Mouse (Mus musculus): ENCODE results near the gene Rcn3. TPM values are rescaled to one million over a fixed set of nuclear protein-coding genes. Genes with fewer than 3 reads are reported as not detected.

The Rcn3 gene
- total RNA-seq, 2 experiments from 2014 or later: 2.5 to 7.5 TPM

Other genes with a start within 250 kb of the Rcn3 start
Only the 30 nearest of the 35 such genes appear.
- 6.9 and 8.1 TPM in 2 replicates for gene Ptov1, start 222.4 kb downstream of the Rcn3 start, total RNA-seq (2015; ENCODE audit: low replicate concordance)
- gene Ptov1, start 222.4 kb downstream of the Rcn3 start, total RNA-seq (2017; ENCODE audit: low replicate concordance): 8.8 and 12.1 TPM in 2 replicates
- 6.5 and 8.4 TPM in 2 replicates for gene Med25, start 199.5 kb downstream of the Rcn3 start, total RNA-seq (2015; ENCODE audit: low replicate concordance)
- 3.2 and 5.3 TPM in 2 replicates for gene Med25, start 199.5 kb downstream of the Rcn3 start, total RNA-seq (2017; ENCODE audit: low replicate concordance)
- gene Fuz, start 196.1 kb downstream of the Rcn3 start, total RNA-seq (2015; ENCODE audit: low replicate concordance): 1.3 TPM in 1 of 2 replicates, not detected in the other
- gene Fuz, start 196.1 kb downstream of the Rcn3 start, total RNA-seq (2017; ENCODE audit: low replicate concordance): 2.2 and 4.3 TPM in 2 replicates
- gene Ap2a1, start 162.7 kb downstream of the Rcn3 start, total RNA-seq (2015; ENCODE audit: low replicate concordance): 29.4 and 43.1 TPM in 2 replicates
- gene Ap2a1, start 162.7 kb downstream of the Rcn3 start, total RNA-seq (2017; ENCODE audit: low replicate concordance): 27.5 and 36.0 TPM in 2 replicates
- not detected in 2 replicates for gene Tsks, start 149.0 kb downstream of the Rcn3 start, total RNA-seq (2015; ENCODE audit: low replicate concordance)
- not detected in 2 replicates for gene Tsks, start 149.0 kb downstream of the Rcn3 start, total RNA-seq (2017; ENCODE audit: low replicate concordance)
- gene Cpt1c, start 117.4 kb downstream of the Rcn3 start, total RNA-seq (2015; ENCODE audit: low replicate concordance): 0.19 and 1.5 TPM in 2 replicates
- gene Cpt1c, start 117.4 kb downstream of the Rcn3 start, total RNA-seq (2017; ENCODE audit: low replicate concordance): 0.28 and 0.51 TPM in 2 replicates
- 21.7 and 73.4 TPM in 2 replicates for gene Prmt1, start 105.7 kb downstream of the Rcn3 start, total RNA-seq (2015; ENCODE audit: low replicate concordance)
- gene Prmt1, start 105.7 kb downstream of the Rcn3 start, total RNA-seq (2017; ENCODE audit: low replicate concordance): 9.2 and 30.6 TPM in 2 replicates
- gene Irf3, start 94.6 kb downstream of the Rcn3 start, total RNA-seq (2015; ENCODE audit: low replicate concordance): 15.5 and 24.2 TPM in 2 replicates
- gene Irf3, start 94.6 kb downstream of the Rcn3 start, total RNA-seq (2017; ENCODE audit: low replicate concordance): 17.0 and 34.1 TPM in 2 replicates
- gene Bcl2l12, start 93.5 kb downstream of the Rcn3 start, total RNA-seq (2015; ENCODE audit: low replicate concordance): 2.9 and 9.6 TPM in 2 replicates
- 1.3 and 2.5 TPM in 2 replicates for gene Bcl2l12, start 93.5 kb downstream of the Rcn3 start, total RNA-seq (2017; ENCODE audit: low replicate concordance)
- gene Scaf1, start 75.9 kb downstream of the Rcn3 start, total RNA-seq (2015; ENCODE audit: low replicate concordance): 7.9 and 10.7 TPM in 2 replicates
- gene Scaf1, start 75.9 kb downstream of the Rcn3 start, total RNA-seq (2017; ENCODE audit: low replicate concordance): 9.8 and 10.0 TPM in 2 replicates
- gene Rras, start 74.3 kb downstream of the Rcn3 start, total RNA-seq (2015; ENCODE audit: low replicate concordance): 7.5 and 10.8 TPM in 2 replicates
- 0.60 TPM in 1 of 2 replicates, not detected in the other for gene Rras, start 74.3 kb downstream of the Rcn3 start, total RNA-seq (2017; ENCODE audit: low replicate concordance)
- gene Prr12, start 39.3 kb downstream of the Rcn3 start, total RNA-seq (2015; ENCODE audit: low replicate concordance): 3.3 and 6.1 TPM in 2 replicates
- 0.60 and 0.70 TPM in 2 replicates for gene Prr12, start 39.3 kb downstream of the Rcn3 start, total RNA-seq (2017; ENCODE audit: low replicate concordance)
- 10.4 and 20.7 TPM in 2 replicates for gene Nosip, start 29.8 kb downstream of the Rcn3 start, total RNA-seq (2015; ENCODE audit: low replicate concordance)
- gene Nosip, start 29.8 kb downstream of the Rcn3 start, total RNA-seq (2017; ENCODE audit: low replicate concordance): 15.5 and 22.2 TPM in 2 replicates
- 1.3 and 5.2 TPM in 2 replicates for gene Prrg2, start 29.5 kb downstream of the Rcn3 start, total RNA-seq (2015; ENCODE audit: low replicate concordance)
- 0.34 and 7.0 TPM in 2 replicates for gene Prrg2, start 29.5 kb downstream of the Rcn3 start, total RNA-seq (2017; ENCODE audit: low replicate concordance)
- gene Fcgrt, start 11.6 kb upstream of the Rcn3 start, total RNA-seq (2015; ENCODE audit: low replicate concordance): 2.5 and 7.3 TPM in 2 replicates
- gene Fcgrt, start 11.6 kb upstream of the Rcn3 start, total RNA-seq (2017; ENCODE audit: low replicate concordance): 10.3 and 11.4 TPM in 2 replicates
- gene Rps11, start 32.2 kb upstream of the Rcn3 start, total RNA-seq (2015; ENCODE audit: low replicate concordance): 604 and 677 TPM in 2 replicates
- gene Rps11, start 32.2 kb upstream of the Rcn3 start, total RNA-seq (2017; ENCODE audit: low replicate concordance): 233 and 238 TPM in 2 replicates
- 517 and 725 TPM in 2 replicates for gene Rpl13a, start 36.5 kb upstream of the Rcn3 start, total RNA-seq (2015; ENCODE audit: low replicate concordance)
- 475 and 688 TPM in 2 replicates for gene Rpl13a, start 36.5 kb upstream of the Rcn3 start, total RNA-seq (2017; ENCODE audit: low replicate concordance)
- not detected in 2 replicates for gene Gm45713, start 44.0 kb upstream of the Rcn3 start, total RNA-seq (2015; ENCODE audit: low replicate concordance)
- gene Gm45713, start 44.0 kb upstream of the Rcn3 start, total RNA-seq (2017; ENCODE audit: low replicate concordance): not detected in 2 replicates
- 1.3 and 3.8 TPM in 2 replicates for gene Flt3l, start 44.2 kb upstream of the Rcn3 start, total RNA-seq (2015; ENCODE audit: low replicate concordance)
- 2.6 and 3.6 TPM in 2 replicates for gene Flt3l, start 44.2 kb upstream of the Rcn3 start, total RNA-seq (2017; ENCODE audit: low replicate concordance)
- 33.4 and 59.6 TPM in 2 replicates for gene Pih1d1, start 62.1 kb upstream of the Rcn3 start, total RNA-seq (2015; ENCODE audit: low replicate concordance)
- gene Pih1d1, start 62.1 kb upstream of the Rcn3 start, total RNA-seq (2017; ENCODE audit: low replicate concordance): 2.7 and 15.8 TPM in 2 replicates
- gene Aldh16a1, start 62.4 kb upstream of the Rcn3 start, total RNA-seq (2015; ENCODE audit: low replicate concordance): 10.2 and 12.7 TPM in 2 replicates
- gene Aldh16a1, start 62.4 kb upstream of the Rcn3 start, total RNA-seq (2017; ENCODE audit: low replicate concordance): 6.3 and 10.3 TPM in 2 replicates
- gene Slc17a7, start 71.7 kb upstream of the Rcn3 start, total RNA-seq (2015; ENCODE audit: low replicate concordance): not detected in 2 replicates
- gene Slc17a7, start 71.7 kb upstream of the Rcn3 start, total RNA-seq (2017; ENCODE audit: low replicate concordance): 0.28 TPM in 1 of 2 replicates, not detected in the other
- not detected in 2 replicates for gene Gfy, start 87.3 kb upstream of the Rcn3 start, total RNA-seq (2015; ENCODE audit: low replicate concordance)
- not detected in 2 replicates for gene Gfy, start 87.3 kb upstream of the Rcn3 start, total RNA-seq (2017; ENCODE audit: low replicate concordance)
- gene Pth2, start 88.8 kb upstream of the Rcn3 start, total RNA-seq (2015; ENCODE audit: low replicate concordance): not detected in 2 replicates
- not detected in 2 replicates for gene Pth2, start 88.8 kb upstream of the Rcn3 start, total RNA-seq (2017; ENCODE audit: low replicate concordance)
- gene Ccdc155, start 112.7 kb upstream of the Rcn3 start, total RNA-seq (2015; ENCODE audit: low replicate concordance): not detected in 2 replicates
- gene Ccdc155, start 112.7 kb upstream of the Rcn3 start, total RNA-seq (2017; ENCODE audit: low replicate concordance): not detected in 2 replicates
- gene Dkkl1, start 119.9 kb upstream of the Rcn3 start, total RNA-seq (2015; ENCODE audit: low replicate concordance): 6.3 and 20.8 TPM in 2 replicates
- gene Dkkl1, start 119.9 kb upstream of the Rcn3 start, total RNA-seq (2017; ENCODE audit: low replicate concordance): 0.56 TPM in 1 of 2 replicates, not detected in the other
- not detected in 2 replicates for gene Tead2, start 123.5 kb upstream of the Rcn3 start, total RNA-seq (2015; ENCODE audit: low replicate concordance)
- 0.42 and 0.51 TPM in 2 replicates for gene Tead2, start 123.5 kb upstream of the Rcn3 start, total RNA-seq (2017; ENCODE audit: low replicate concordance)
- gene Cd37, start 146.9 kb upstream of the Rcn3 start, total RNA-seq (2015; ENCODE audit: low replicate concordance): 38.9 and 50.1 TPM in 2 replicates
- gene Cd37, start 146.9 kb upstream of the Rcn3 start, total RNA-seq (2017; ENCODE audit: low replicate concordance): 18.7 and 20.7 TPM in 2 replicates
- gene Slc6a16, start 148.9 kb upstream of the Rcn3 start, total RNA-seq (2015; ENCODE audit: low replicate concordance): not detected in 2 replicates
- gene Slc6a16, start 148.9 kb upstream of the Rcn3 start, total RNA-seq (2017; ENCODE audit: low replicate concordance): not detected in 2 replicates
- gene Slc6a21, start 185.3 kb upstream of the Rcn3 start, total RNA-seq (2015; ENCODE audit: low replicate concordance): not detected in 2 replicates
- not detected in 2 replicates for gene Slc6a21, start 185.3 kb upstream of the Rcn3 start, total RNA-seq (2017; ENCODE audit: low replicate concordance)

Data from erythroblast, adult 5-6 weeks (primary cell).